Mouse (Mus musculus) kidney, adult 9 months (tissue): ENCODE measurements around the gene Lhx5.

Experiments used
- DNase-seq: peaks from one replicate; pipeline ENCODE4 v3.0.0; 2022

Gene Lhx5

DNA sequence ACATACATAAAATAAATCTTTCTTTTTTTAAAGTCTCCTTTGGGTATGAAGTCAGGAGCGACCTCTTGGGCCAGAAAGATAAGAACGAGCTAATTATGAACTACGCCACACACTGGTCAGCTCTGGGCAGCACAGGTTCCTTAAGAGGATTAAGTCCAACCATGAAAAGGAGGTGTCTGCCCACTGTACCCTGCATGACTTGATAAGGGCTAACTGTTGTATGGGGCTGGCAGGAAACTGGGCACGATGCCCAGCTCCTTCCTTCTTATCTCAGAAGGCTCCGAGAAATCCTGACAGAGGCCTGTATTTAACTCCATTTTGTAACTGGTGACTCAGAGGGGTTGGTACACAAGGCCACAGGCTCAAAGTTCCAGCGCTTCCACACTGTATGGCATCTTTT lies 34.4 kb downstream of the Lhx5 start:
- no peak for DNase-seq

DNA sequence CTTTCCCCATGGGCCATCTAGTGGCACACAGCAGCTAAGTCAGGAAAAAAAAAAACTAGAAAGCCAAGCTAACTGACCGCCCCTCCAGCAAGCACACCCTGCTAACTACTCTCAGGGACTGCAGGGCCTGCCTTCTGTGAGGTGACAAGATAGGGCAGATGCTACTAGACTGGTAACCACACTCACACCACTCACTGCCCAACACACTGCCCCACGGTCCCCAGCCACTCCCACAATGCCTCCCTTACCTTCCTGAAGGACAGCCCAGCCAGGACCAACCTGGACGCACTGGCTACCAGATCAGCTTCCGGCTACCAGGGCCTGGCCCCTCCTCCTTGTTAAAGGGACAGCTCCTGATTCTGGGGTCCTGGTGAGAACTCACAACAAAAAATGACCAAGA lies 35.5 kb downstream of the Lhx5 start:
- peak; percentile 76 for DNase-seq

GRCm38 (mm10) chr5:120468336-120468735 lies 36.8 kb downstream of the Lhx5 start:
- peak; percentile 70 for DNase-seq

DNA sequence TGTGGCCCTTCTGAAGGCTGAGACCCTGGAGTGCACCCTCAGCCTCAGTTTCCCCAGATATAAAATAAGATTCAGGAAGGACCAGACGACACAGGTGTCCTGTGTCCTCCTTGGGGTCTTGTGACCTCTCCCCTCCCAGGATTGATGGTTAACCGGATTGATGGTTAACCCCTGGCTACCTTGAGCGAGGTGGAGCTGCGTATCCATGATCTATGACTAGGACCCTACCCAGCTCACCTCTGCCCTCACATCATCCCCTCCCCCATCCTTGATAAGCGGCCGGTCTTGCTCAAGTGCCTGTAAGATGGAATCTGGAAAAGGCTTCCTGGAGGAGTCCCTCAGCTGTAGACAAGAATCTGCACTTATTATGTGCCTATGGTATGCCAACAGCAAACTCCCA lies 37.3 kb downstream of the Lhx5 start:
- DNase-seq: peak; percentile 19

DNA sequence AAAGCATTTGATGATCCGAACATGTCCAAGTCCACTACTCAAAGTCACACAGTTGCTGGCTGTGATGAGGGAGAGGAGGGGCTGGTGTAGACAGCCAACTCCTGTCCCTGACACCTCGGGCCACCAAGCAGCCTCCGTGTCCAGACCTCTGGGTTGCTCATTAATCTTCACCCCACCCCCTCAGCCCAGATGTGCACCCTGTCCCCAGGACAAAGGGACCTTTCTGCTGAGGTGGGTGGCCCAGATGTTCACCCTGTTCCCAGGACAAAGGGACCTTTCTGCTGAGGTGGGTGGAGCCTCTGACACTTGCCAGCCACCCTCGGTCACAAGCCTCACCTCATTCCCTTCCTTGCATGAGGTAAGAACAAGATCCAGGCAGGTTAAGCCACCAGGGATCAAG lies 40.0 kb downstream of the Lhx5 start:
- DNase-seq: peak; percentile 65

DNA sequence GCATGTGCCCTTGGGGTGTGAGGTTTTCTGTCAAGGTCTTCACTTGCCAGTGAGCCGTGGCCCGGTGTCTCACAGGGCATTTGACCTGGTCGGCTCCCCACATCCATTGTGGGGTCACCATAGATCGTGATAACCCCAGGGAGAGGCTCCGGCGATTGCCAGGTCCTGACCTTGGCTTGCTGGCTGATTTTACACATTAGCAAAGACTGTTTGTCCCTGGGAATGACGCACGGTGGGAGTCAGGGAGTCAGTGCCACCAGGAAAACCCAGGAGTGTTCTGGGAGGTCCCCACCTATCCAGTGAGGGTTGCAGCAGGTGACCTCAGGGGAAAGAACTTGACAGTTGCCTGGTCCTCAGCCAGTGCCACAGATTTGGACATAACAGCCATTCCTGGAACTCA lies 41.3 kb downstream of the Lhx5 start, which contains the start of gene Sdsl:
Gene Sdsl (minus strand): TSS at position 41 of the 400 bp plus-strand sequence.
- no peak for DNase-seq

DNA sequence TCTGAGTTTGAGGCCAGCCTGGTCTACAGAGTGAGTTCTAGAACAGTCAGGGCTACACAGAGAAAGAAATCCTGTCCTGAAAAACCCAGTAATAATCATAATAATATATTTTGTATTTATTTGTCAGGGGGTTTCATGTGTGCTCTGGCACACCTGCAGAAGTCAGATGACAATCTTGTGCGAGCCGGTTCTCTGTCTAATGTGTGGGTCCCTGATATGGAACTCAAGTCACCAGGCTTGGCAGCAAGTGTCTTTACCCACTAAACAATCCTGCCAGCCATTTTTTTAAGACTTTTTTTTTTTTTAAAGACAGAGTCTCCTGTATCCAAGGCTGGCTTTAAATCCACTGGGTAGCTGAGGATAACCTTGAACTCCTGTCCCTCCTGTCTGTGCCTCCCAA lies 41.9 kb downstream of the Lhx5 start:
- no peak for DNase-seq

DNA sequence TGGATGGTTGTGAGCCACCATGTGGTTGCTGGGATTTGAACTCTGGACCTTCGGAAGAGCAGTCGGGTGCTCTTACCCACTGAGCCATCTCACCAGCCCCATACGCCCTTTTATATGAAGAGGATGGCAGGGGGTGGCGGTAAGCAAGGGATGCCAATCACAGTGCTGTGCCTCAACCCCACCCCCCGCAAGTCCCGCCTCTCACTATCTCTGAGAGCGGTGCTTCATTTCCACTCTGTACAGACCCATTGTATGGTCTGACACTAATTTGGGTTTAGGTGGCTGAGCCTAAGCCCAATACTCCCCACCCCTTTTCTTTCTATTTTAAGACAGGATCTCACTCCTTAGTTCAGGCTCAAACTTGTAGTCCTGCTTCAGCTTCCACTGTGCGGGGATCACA lies 44.4 kb downstream of the Lhx5 start:
- DNase-seq: no peak

- no peak for DNase-seq
These were observed 44.8 kb downstream of the Lhx5 start, which contains the start of gene Sds for GRCm38 (mm10) chr5:120476296-120476695. Gene Sds, plus strand, starts transcription at chr5:120476526.

GRCm38 (mm10) chr5:120477993-120478392 lies 46.5 kb downstream of the Lhx5 start:
- no peak for DNase-seq

DNA sequence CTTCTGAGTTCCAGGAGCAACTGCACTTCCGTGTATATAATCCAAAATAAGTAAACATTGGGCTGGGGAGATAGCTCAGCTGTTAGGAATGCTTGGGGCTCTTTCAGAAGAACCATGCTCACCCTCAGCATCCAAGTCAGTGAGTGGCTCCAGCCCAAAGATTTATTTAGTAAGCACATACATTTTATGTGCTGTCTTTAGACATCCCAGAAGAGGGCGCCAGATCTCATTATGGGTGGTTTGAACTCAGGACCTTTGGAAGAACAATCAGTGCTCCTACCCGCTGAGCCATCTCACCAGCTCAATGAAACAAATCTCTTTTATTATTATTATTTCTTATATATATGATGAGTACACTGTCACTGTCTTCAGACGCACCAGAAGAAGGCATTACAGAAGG lies 48.0 kb downstream of the Lhx5 start:
- no peak for DNase-seq

GRCm38 (mm10) chr5:120481205-120481604 lies 49.7 kb downstream of the Lhx5 start:
- DNase-seq: no peak

DNA sequence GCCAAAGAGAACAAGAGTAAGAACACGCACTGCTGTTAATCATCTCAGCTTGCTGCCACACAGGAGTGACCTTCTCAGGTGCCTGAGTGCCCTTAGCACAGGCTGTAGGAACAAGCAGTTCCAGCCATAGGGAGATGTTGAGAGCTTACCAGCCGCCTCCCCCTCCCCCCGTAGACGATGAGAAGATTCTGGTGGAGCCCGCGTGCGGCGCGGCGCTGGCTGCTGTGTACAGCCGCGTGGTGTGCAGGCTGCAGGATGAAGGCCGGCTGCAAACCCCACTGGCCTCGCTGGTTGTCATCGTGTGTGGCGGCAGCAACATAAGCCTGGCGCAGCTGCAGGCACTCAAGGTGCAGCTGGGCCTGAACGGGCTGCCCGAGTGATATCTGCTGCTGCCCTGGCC lies 51.9 kb downstream of the Lhx5 start:
- no peak for DNase-seq

DNA sequence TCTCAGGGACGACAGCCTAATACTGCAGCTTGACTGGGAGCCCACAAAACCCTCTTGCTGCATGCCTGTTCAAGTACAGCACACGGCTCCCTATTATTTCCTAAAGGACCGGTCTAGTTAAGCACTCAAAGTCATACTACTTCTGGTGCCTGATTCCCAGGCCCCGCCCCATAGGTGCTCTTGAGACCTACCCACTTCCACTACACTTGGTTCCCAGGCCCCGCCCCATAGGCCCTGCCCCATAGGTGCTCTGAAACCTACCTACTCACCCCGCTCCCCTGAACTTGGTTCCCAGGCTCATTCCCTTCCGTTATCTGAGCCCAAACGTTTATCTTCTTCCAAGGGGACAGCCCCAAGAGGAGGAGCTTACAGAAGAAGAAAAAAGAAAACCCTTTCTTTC lies 56.3 kb downstream of the Lhx5 start:
- DNase-seq: no peak

GRCm38 (mm10) chr5:120490679-120491192 lies 59.2 kb downstream of the Lhx5 start:
- peak; percentile 79 for DNase-seq
